Mouse (Mus musculus) cerebellum, adult 9-11 months (tissue): ENCODE measurements around the gene Sh3gl2.
A peak's percentile ranks its signal among the peaks of the same experiment; 100 is the strongest.

Source experiments
- DNase-seq: peaks from one replicate; pipeline ENCODE4 v3.0.0; 2022

Gene Sh3gl2

GRCm38 (mm10) chr4:85432786-85433185 is 227.9 kb downstream of the Sh3gl2 start:
- no peak for DNase-seq

- DNase-seq, result no peak
These were observed 229.8 kb downstream of the Sh3gl2 start for GRCm38 (mm10) chr4:85434734-85435133.

GRCm38 (mm10) chr4:85438813-85439212 is 233.9 kb downstream of the Sh3gl2 start:
- DNase-seq, result no peak

- no peak for DNase-seq
These were observed 278.7 kb downstream of the Sh3gl2 start for GRCm38 (mm10) chr4:85483586-85483985.

GRCm38 (mm10) chr4:85486316-85486946 is 281.5 kb downstream of the Sh3gl2 start:
- peak; percentile 5 for DNase-seq

GRCm38 (mm10) chr4:85505718-85506117 is 300.8 kb downstream of the Sh3gl2 start:
- no peak for DNase-seq

GRCm38 (mm10) chr4:85506976-85507375 is 302.1 kb downstream of the Sh3gl2 start:
- no peak for DNase-seq

GRCm38 (mm10) chr4:85507491-85507890 is 302.6 kb downstream of the Sh3gl2 start:
- DNase-seq, result no peak

GRCm38 (mm10) chr4:85513288-85513687 is 308.4 kb downstream of the Sh3gl2 start:
- DNase-seq, result peak; percentile 16

- DNase-seq, result peak; percentile 27
These were observed 308.9 kb downstream of the Sh3gl2 start, which contains the start of gene Adamtsl1 for GRCm38 (mm10) chr4:85513792-85514191. TSS of gene Adamtsl1 (plus strand) at chr4:85514172.

- DNase-seq, result peak; percentile 80
These were observed 309.3 kb downstream of the Sh3gl2 start for GRCm38 (mm10) chr4:85514205-85514681.

- no peak for DNase-seq
These were observed 322.1 kb downstream of the Sh3gl2 start for GRCm38 (mm10) chr4:85526966-85527566.

GRCm38 (mm10) chr4:85529852-85530251 is 324.9 kb downstream of the Sh3gl2 start:
- no peak for DNase-seq

- no peak for DNase-seq
These were observed 334.8 kb downstream of the Sh3gl2 start for GRCm38 (mm10) chr4:85539677-85540076.

GRCm38 (mm10) chr4:85543221-85543620 is 338.3 kb downstream of the Sh3gl2 start:
- DNase-seq, result no peak

GRCm38 (mm10) chr4:85554696-85555095 is 349.8 kb downstream of the Sh3gl2 start:
- DNase-seq, result no peak

- DNase-seq, result no peak
These were observed 354.8 kb downstream of the Sh3gl2 start for GRCm38 (mm10) chr4:85559753-85560152.

GRCm38 (mm10) chr4:85585426-85585825 is 380.5 kb downstream of the Sh3gl2 start:
- no peak for DNase-seq

GRCm38 (mm10) chr4:85588928-85589327 is 384.0 kb downstream of the Sh3gl2 start:
- DNase-seq, result no peak

- no peak for DNase-seq
These were observed 386.1 kb downstream of the Sh3gl2 start for GRCm38 (mm10) chr4:85591037-85591436.

- DNase-seq, result no peak
These were observed 389.2 kb downstream of the Sh3gl2 start for GRCm38 (mm10) chr4:85594159-85594558.

- DNase-seq, result no peak
These were observed 408.4 kb downstream of the Sh3gl2 start for GRCm38 (mm10) chr4:85613331-85613730.

GRCm38 (mm10) chr4:85618746-85619145 is 413.8 kb downstream of the Sh3gl2 start:
- no peak for DNase-seq

GRCm38 (mm10) chr4:85619261-85619660 is 414.3 kb downstream of the Sh3gl2 start:
- DNase-seq, result no peak

GRCm38 (mm10) chr4:85629381-85629780 is 424.5 kb downstream of the Sh3gl2 start:
- DNase-seq, result no peak
